Mouse (Mus musculus): ENCODE measurements at regions not wholly inside any gene's neighbourhood (a gene's known extent, or its start where the extent isn't known, plus 50 kb on each side); places are given as distances from the start of the nearest gene placed in this dataset.

DNA sequence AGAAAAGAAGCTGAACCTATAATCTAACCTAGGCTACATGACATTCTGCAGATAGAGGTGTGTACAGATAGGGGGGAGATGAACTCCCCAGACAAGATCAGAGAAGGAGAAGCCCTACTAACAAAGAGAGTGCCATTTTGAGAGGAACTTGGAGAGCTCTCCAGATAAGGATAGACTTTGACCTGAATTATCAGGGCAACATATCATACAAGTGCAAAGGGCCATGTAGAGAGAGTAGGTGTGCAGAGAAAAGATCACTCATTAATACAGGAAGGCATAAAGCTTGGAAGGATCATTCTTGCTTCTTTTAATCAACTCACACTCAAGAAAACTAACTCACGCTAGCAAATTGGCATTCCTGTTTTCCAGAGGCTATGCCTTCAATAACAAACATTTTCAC lies 667.4 kb downstream of the Diaph3 start:
- Histone ChIP-seq H3K27me3 (ENCODE audit: control insufficient read depth in 1 of 2, insufficient read depth in 2 of 2, low read length in 2 of 2) (no peaks in the 10 kb centered on the region), H3K9me3 (replicated peaks; ENCODE audit: insufficient read depth, low read length) (no peaks in the 10 kb centered on the region), H3K4me1 (ENCODE audit: control insufficient read depth in 1 of 2, insufficient read depth in 2 of 2, low read length in 2 of 2) (no peaks in the 10 kb centered on the region), H3K36me3 (ENCODE audit: control insufficient read depth in 1 of 2, insufficient read depth in 2 of 2, low read length in 2 of 2) (no peaks in the 10 kb centered on the region), H3K9ac (ENCODE audit: control insufficient read depth, low read depth, low read length, poor library complexity, severe bottlenecking) (no peak overlapping the region), H3K4me3 (ENCODE audit: control insufficient read depth in 1 of 2, insufficient read depth in 1 of 2, low read depth in 2 of 2, low read length in 2 of 2) (no peak overlapping the region), H3K27ac (ENCODE audit: control insufficient read depth, low read depth, low read length) (no peak overlapping the region), H3K79me2 (ENCODE audit: control insufficient read depth, insufficient read depth, low read length, poor library complexity) (no peaks in the 10 kb centered on the region)
- DNase-seq (ENCODE audit: low read depth, low spot score), result no peak
- no peak for TF ChIP-seq MAFK (IDR thresholded peaks at IDR 0.05; ENCODE audit: borderline replicate concordance, low read depth, low read length)
- no peak for TF ChIP-seq NELFE (IDR thresholded peaks at IDR 0.05; ENCODE audit: low read depth, low read length)
- no peak for TF ChIP-seq USF2 (IDR thresholded peaks at IDR 0.05; ENCODE audit: borderline replicate concordance in 1 of 2, insufficient read depth in 1 of 2, low read depth in 1 of 2, low read length in 2 of 2)

DNA sequence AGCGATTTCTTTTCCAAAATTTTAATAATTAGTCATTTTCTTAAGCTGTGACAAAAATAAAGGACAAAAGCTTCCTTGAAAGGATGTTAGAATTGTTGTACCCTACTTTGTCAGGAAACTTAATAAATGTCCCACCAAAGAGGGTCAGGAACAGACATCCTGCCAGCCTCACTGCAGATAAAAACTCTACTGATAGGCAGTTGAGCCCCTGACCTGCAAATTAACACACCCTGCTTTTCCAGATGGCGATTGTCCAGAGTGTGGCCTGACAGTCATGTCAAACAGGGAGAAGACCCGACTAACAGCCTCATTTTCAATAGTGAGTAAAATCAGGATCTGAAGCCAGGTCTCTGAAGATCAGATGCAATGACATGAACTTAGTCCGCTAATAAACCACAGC lies 670.6 kb downstream of the Diaph3 start:
- no peak for DNase-seq (ENCODE audit: low read depth, low spot score)
- H3K36me3 ChIP-seq (ENCODE audit: control insufficient read depth in 1 of 2, insufficient read depth in 2 of 2, low read length in 2 of 2), result no peaks in the 10 kb centered on the region
- H3K9ac ChIP-seq (ENCODE audit: control insufficient read depth, low read depth, low read length, poor library complexity, severe bottlenecking), result no peak overlapping the region
- H3K4me1 ChIP-seq (ENCODE audit: control insufficient read depth in 1 of 2, insufficient read depth in 2 of 2, low read length in 2 of 2), result no peaks in the 10 kb centered on the region
- H3K27ac ChIP-seq (ENCODE audit: control insufficient read depth, low read depth, low read length), result no peak overlapping the region
- H3K79me2 ChIP-seq (ENCODE audit: control insufficient read depth, insufficient read depth, low read length, poor library complexity), result no peaks in the 10 kb centered on the region
- no peaks in the 10 kb centered on the region for H3K9me3 ChIP-seq (replicated peaks; ENCODE audit: insufficient read depth, low read length)
- no peaks in the 10 kb centered on the region for H3K27me3 ChIP-seq (ENCODE audit: control insufficient read depth in 1 of 2, insufficient read depth in 2 of 2, low read length in 2 of 2)
- no peak for TF ChIP-seq CHD1 (IDR thresholded peaks at IDR 0.05; ENCODE audit: low read depth, low read length)
- TF ChIP-seq ZNF384 (IDR thresholded peaks at IDR 0.05; ENCODE audit: low read depth, low read length), result no peak
- no peak for TF ChIP-seq BHLHE40 (IDR thresholded peaks at IDR 0.05; ENCODE audit: borderline replicate concordance, low read depth, low read length)
- TF ChIP-seq POLR2AphosphoS2 (IDR thresholded peaks at IDR 0.05; ENCODE audit: low read length), result no peak
- no peak for TF ChIP-seq MAZ (IDR thresholded peaks at IDR 0.05; ENCODE audit: low read depth, low read length)
- TF ChIP-seq HCFC1 (IDR thresholded peaks at IDR 0.05; ENCODE audit: low read depth, low read length), result no peak
- TF ChIP-seq SIN3A (IDR thresholded peaks at IDR 0.05; ENCODE audit: low read length), result no peak
- no peak for TF ChIP-seq MEF2A (IDR thresholded peaks at IDR 0.05; ENCODE audit: extremely low read depth, insufficient replicate concordance, low read depth, low read length, poor library complexity, severe bottlenecking)
- TF ChIP-seq TBP (IDR thresholded peaks at IDR 0.05; ENCODE audit: low read depth, low read length), result no peak
- TF ChIP-seq MAFK (IDR thresholded peaks at IDR 0.05; ENCODE audit: borderline replicate concordance, low read depth, low read length), result no peak
- TF ChIP-seq TAL1 (IDR thresholded peaks at IDR 0.05; ENCODE audit: low read length), result no peak
- TF ChIP-seq JUND (IDR thresholded peaks at IDR 0.05; ENCODE audit: low read depth, low read length), result no peak
- no peak for TF ChIP-seq MYB (IDR thresholded peaks at IDR 0.05; ENCODE audit: low read depth, low read length)
- H3K4me3 ChIP-seq (ENCODE audit: control insufficient read depth in 1 of 2, insufficient read depth in 1 of 2, low read depth in 2 of 2, low read length in 2 of 2), result no peak overlapping the region

Data from MEL (cell line).